Mouse (Mus musculus) mesoderm, embryonic 11.5 days (tissue): Measurements from ENCODE around the gene Tacc2.

Experiments used
- DNase-seq: peaks from one replicate; pipeline ENCODE4 v3.0.0-alpha.2; 2012; ENCODE audit warnings: low read depth, low spot score

The Tacc2 gene

GRCm38 (mm10) chr7:130768151-130768550 is 190.9 kb downstream of the Tacc2 start:
- no peak for DNase-seq

- DNase-seq: peak; percentile 84
Observed at GRCm38 (mm10) chr7:130770707-130771106, 193.5 kb downstream of the Tacc2 start.

- DNase-seq: peak; percentile 39
Observed at GRCm38 (mm10) chr7:130773171-130773830, 196.1 kb downstream of the Tacc2 start.

GRCm38 (mm10) chr7:130773914-130774630 is 196.8 kb downstream of the Tacc2 start, which contains the start of gene Btbd16:
Gene Btbd16, plus strand, starts transcription at chr7:130774069.
- DNase-seq: no peak

- DNase-seq: no peak
Observed at GRCm38 (mm10) chr7:130780866-130781419, 203.7 kb downstream of the Tacc2 start.

GRCm38 (mm10) chr7:130782501-130783050 is 205.3 kb downstream of the Tacc2 start:
- DNase-seq: no peak

GRCm38 (mm10) chr7:130785923-130786575 is 208.8 kb downstream of the Tacc2 start:
- DNase-seq: no peak

GRCm38 (mm10) chr7:130786708-130787107 is 209.5 kb downstream of the Tacc2 start:
- DNase-seq: no peak

- DNase-seq: no peak
Observed at GRCm38 (mm10) chr7:130787537-130787936, 210.3 kb downstream of the Tacc2 start.

- DNase-seq: no peak
Observed at GRCm38 (mm10) chr7:130788950-130789349, 211.7 kb downstream of the Tacc2 start.

GRCm38 (mm10) chr7:130789456-130789855 is 212.2 kb downstream of the Tacc2 start:
- DNase-seq: no peak

GRCm38 (mm10) chr7:130793671-130794070 is 216.4 kb downstream of the Tacc2 start:
- DNase-seq: no peak

- DNase-seq: no peak
Observed at GRCm38 (mm10) chr7:130796786-130797185, 219.5 kb downstream of the Tacc2 start.

GRCm38 (mm10) chr7:130797524-130797923 is 220.3 kb downstream of the Tacc2 start:
- no peak for DNase-seq

- no peak for DNase-seq
Observed at GRCm38 (mm10) chr7:130799418-130799817, 222.2 kb downstream of the Tacc2 start.

- DNase-seq: no peak
Observed at GRCm38 (mm10) chr7:130800681-130801080, 223.4 kb downstream of the Tacc2 start.

- DNase-seq: no peak
Observed at GRCm38 (mm10) chr7:130801811-130802210, 224.6 kb downstream of the Tacc2 start.

GRCm38 (mm10) chr7:130803251-130803825 is 226.1 kb downstream of the Tacc2 start:
- DNase-seq: no peak

GRCm38 (mm10) chr7:130804991-130805390 is 227.8 kb downstream of the Tacc2 start:
- DNase-seq: no peak

- DNase-seq: no peak
Observed at GRCm38 (mm10) chr7:130807749-130808148, 230.5 kb downstream of the Tacc2 start.

GRCm38 (mm10) chr7:130808694-130809093 is 231.5 kb downstream of the Tacc2 start:
- DNase-seq: no peak

GRCm38 (mm10) chr7:130810238-130810637 is 233.0 kb downstream of the Tacc2 start:
- DNase-seq: no peak
